Mouse (Mus musculus) myocyte (in vitro differentiated cells): ENCODE measurements around the gene Pdcd7. TPM values are rescaled to one million over a fixed set of nuclear protein-coding genes. Genes with fewer than 3 reads are reported as not detected.

ENCODE experiments used
- H3K27me3 ChIP-seq: one replicate; pipeline ENCODE4 v1.6.1; 2011; ENCODE audit not compliant: control insufficient read depth, insufficient read depth, insufficient read length
- H3K36me3 ChIP-seq: one replicate; pipeline ENCODE4 v1.6.1; 2011; ENCODE audit not compliant: control insufficient read depth, insufficient read depth
- H3K4me2 ChIP-seq: one replicate; pipeline ENCODE4 v1.6.1; 2011; ENCODE audit warnings: low read depth, control low read depth
- H3K4me3 ChIP-seq: one replicate; pipeline ENCODE4 v1.5.1; 2011; ENCODE audit warnings: mild to moderate bottlenecking, control low read depth, moderate library complexity
- H3K79me2 ChIP-seq: one replicate; pipeline ENCODE4 v1.6.1; 2011; ENCODE audit not compliant: control insufficient read depth, insufficient read depth
- H3ac ChIP-seq: one replicate; pipeline ENCODE4 v1.6.1; 2011; ENCODE audit not compliant: control insufficient read depth, insufficient read length
- CEBPB ChIP-seq: IDR thresholded peaks from 2 replicates; pipeline ENCODE4 v1.6.1; 2011; ENCODE audit warnings: mild to moderate bottlenecking, moderate library complexity; ENCODE audit not compliant: poor library complexity, insufficient read depth, severe bottlenecking
- E2F4 ChIP-seq: IDR thresholded peaks from one replicate; pipeline ENCODE4 v1.6.1; 2011; ENCODE audit warnings: mild to moderate bottlenecking, control low read depth, moderate library complexity; ENCODE audit not compliant: insufficient read depth
- MAX ChIP-seq: IDR thresholded peaks from one replicate; pipeline ENCODE4 v1.6.1; 2011; ENCODE audit warnings: low read depth, mild to moderate bottlenecking, control low read depth
- MYOD1 ChIP-seq, 3 experiments: IDR thresholded peaks; one replicate each; pipeline ENCODE4 v1.6.1; 2011; ENCODE audit warnings: control low read depth in 2 of 3, low read depth in 2 of 3, mild to moderate bottlenecking in 2 of 3, moderate library complexity in 1 of 3; ENCODE audit not compliant: insufficient read length in 2 of 3, control insufficient read depth in 1 of 3
- MYOG ChIP-seq, 3 experiments: IDR thresholded peaks; one replicate each; pipeline ENCODE4 v1.6.1; 2011; ENCODE audit warnings: control low read depth in 2 of 3, low read depth in 2 of 3, mild to moderate bottlenecking in 2 of 3; ENCODE audit not compliant: insufficient read length in 2 of 3, control insufficient read depth in 1 of 3, insufficient read depth in 1 of 3
- POLR2A ChIP-seq: IDR thresholded peaks from one replicate; pipeline ENCODE4 v1.6.1; 2011; ENCODE audit warnings: low read depth, mild to moderate bottlenecking, control low read depth, moderate library complexity; ENCODE audit not compliant: insufficient read length
- POLR2AphosphoS2 ChIP-seq: IDR thresholded peaks from one replicate; pipeline ENCODE4 v1.6.1; 2011; ENCODE audit warnings: low read depth, control low read depth; ENCODE audit not compliant: insufficient read length
- REST ChIP-seq: IDR thresholded peaks from one replicate; pipeline ENCODE4 v1.6.1; 2011; ENCODE audit warnings: mild to moderate bottlenecking, control low read depth, moderate library complexity; ENCODE audit not compliant: insufficient read depth, insufficient read length
- SRF ChIP-seq: IDR thresholded peaks from one replicate; pipeline ENCODE4 v1.6.1; 2011; ENCODE audit warnings: low read depth; ENCODE audit not compliant: control insufficient read depth, insufficient read length
- TCF12 ChIP-seq: IDR thresholded peaks from one replicate; pipeline ENCODE4 v1.6.1; 2011; ENCODE audit warnings: mild to moderate bottlenecking, control low read depth; ENCODE audit not compliant: poor library complexity, insufficient read depth, severe bottlenecking
- TCF3 ChIP-seq: IDR thresholded peaks from one replicate; pipeline ENCODE4 v1.6.1; 2011; ENCODE audit warnings: low read depth, control low read depth; ENCODE audit not compliant: insufficient read length
- USF1 ChIP-seq: IDR thresholded peaks from one replicate; pipeline ENCODE4 v1.6.1; 2011; ENCODE audit warnings: low read depth, mild to moderate bottlenecking, control low read depth, moderate library complexity
- polyA plus RNA-seq: library from polyadenylated mRNA; unstranded; fragments of >200 nt; fragmentation: generic; extraction: Trizol; gene quantifications from one replicate; pipeline ENCODE4 v1.2.1, GENCODE M21; 2012; ENCODE audit warnings: missing spikeins

Gene Pdcd7
- polyA plus RNA-seq, 1 experiment, result 8.2 TPM

DNA sequence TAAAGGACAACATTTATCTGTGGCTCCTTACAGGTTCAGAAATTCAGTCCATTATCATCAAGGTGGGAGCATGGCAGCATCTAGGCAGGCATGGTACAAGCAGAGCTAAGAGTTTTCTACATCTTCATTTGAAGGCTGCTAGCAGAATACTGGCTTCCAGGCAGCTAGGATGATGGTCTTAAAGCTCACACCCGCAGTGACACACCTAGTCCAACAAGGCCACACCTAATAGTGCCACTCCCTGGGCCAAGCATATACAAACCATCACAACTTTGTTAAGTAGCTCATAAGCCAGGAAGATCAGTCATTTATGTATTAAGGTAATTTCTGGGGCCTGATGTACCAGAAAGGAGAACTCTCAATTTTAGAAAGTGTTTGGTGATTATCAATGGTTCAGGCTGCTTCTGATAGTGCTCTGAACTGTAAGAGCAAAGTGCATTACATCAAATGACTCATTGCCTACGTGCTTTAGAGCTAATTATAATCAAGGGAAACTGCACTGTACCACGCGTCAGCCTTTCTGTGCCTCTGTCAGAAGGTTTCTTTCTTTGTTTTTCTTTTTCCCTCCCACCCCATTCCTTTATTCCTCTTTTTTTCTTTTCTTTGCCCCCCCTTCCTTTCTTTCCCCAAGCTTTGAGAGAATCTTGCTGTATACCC, 43.4 kb upstream of the Pdcd7 start:
- Histone ChIP-seq H3K79me2 (peaks cover 12% of the 10 kb centered on the region), H3K4me3 (no peak overlapping the region), H3ac (no peak overlapping the region), H3K27me3 (no peaks in the 10 kb centered on the region), H3K4me2 (no peak overlapping the region), H3K36me3 (peaks cover 46% of the 10 kb centered on the region)
- no peak for TF ChIP-seq MAX
- TF ChIP-seq MYOG (IDR thresholded peaks at IDR 0.05; ENCODE audit: control insufficient read depth in 1 of 3, insufficient read depth in 1 of 3, insufficient read length in 2 of 3, low read depth in 2 of 3), result no peak
- no peak for TF ChIP-seq E2F4
- TF ChIP-seq REST, result no peak
- no peak for TF ChIP-seq POLR2A
- no peak for TF ChIP-seq USF1
- TF ChIP-seq CEBPB, result no peak

DNA sequence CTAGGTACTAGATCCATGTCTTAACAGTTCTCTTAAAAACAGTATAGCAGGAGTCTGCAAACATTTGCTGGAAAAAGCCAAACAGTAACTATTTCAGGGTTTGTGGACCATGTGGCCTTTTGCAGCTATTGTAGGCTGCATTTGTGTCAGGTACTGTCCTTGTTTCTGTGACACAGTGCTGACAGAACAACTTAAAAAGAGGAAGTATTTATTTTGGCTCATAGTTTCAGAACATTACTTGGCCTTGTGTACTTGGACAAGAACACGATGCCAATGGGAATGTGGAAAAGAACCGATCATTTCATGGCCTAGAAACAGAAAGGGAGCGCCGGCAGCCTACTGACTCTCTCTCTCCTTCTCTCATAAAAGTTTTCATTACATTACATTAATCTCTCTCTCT, 42.3 kb upstream of the Pdcd7 start:
- peaks cover 5% of the 10 kb centered on the region for H3K79me2 ChIP-seq
- peaks cover 43% of the 10 kb centered on the region for H3K36me3 ChIP-seq
- H3K4me2 ChIP-seq, result no peak overlapping the region
- no peak overlapping the region for H3K4me3 ChIP-seq
- TF ChIP-seq MYOD1 (IDR thresholded peaks at IDR 0.05; ENCODE audit: control insufficient read depth in 1 of 3, insufficient read length in 2 of 3, low read depth in 2 of 3) (no peak), MYOG (IDR thresholded peaks at IDR 0.05; ENCODE audit: control insufficient read depth in 1 of 3, insufficient read depth in 1 of 3, insufficient read length in 2 of 3, low read depth in 2 of 3) (no peak), USF1 (no peak), E2F4 (no peak), SRF (no peak), TCF3 (no peak), POLR2AphosphoS2 (no peak), POLR2A (no peak), CEBPB (no peak), MAX (no peak), TCF12 (no peak)
- no peaks in the 10 kb centered on the region for H3K27me3 ChIP-seq
- no peak overlapping the region for H3ac ChIP-seq

DNA sequence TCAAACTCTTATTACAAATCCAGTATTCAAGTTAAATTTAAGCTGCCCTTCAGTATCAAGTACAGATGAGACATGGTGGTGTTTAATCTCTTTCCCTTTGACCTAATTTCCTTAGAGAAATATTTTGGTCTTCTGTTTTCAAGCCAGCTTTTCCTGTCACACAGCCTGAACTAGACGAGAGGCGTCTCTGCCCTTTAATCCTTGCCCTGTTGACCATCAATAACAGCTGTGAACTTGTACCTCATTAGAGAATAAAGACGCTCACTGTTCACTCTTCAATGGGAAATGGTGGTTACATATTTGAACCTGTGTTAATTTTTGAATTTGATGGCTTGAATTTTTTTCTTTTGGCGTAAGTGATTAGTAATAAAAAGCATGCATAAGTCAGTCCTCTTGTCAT, 41.6 kb upstream of the Pdcd7 start:
- no peak for TF ChIP-seq REST
- TF ChIP-seq USF1, result no peak
- no peak for TF ChIP-seq TCF12
- no peak for TF ChIP-seq TCF3
- TF ChIP-seq POLR2A, result no peak
- no peak for TF ChIP-seq E2F4
- TF ChIP-seq MAX, result no peak
- TF ChIP-seq MYOG (IDR thresholded peaks at IDR 0.05; ENCODE audit: control insufficient read depth in 1 of 3, insufficient read depth in 1 of 3, insufficient read length in 2 of 3, low read depth in 2 of 3), result no peak
- TF ChIP-seq POLR2AphosphoS2, result no peak
- Histone ChIP-seq H3K36me3 (peaks cover 48% of the 10 kb centered on the region), H3K4me2 (no peak overlapping the region), H3K4me3 (no peak overlapping the region), H3ac (no peak overlapping the region), H3K79me2 (no peaks in the 10 kb centered on the region), H3K27me3 (no peaks in the 10 kb centered on the region)

DNA sequence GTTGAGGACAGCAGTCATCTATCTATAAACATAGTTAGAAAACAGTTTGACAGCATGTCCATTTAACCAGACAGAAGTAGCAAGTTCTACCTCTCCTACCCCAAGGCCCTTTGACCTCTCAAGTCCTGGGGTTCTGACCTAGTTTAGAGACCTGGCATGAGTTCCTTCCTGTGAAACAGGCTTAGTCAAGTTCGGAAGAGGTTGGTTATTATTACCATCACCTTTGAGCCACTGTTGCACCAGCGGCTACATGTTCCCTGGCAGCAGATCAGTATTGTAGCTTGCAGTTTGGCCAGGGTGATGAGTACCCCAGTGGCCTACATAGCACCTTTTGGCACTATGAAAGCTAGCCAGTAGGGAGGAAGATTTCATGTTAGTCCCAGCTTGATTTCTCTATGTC, 39.2 kb upstream of the Pdcd7 start:
- H3ac ChIP-seq, result no peak overlapping the region
- peaks cover 42% of the 10 kb centered on the region for H3K36me3 ChIP-seq
- no peak overlapping the region for H3K4me3 ChIP-seq
- no peaks in the 10 kb centered on the region for H3K79me2 ChIP-seq
- H3K27me3 ChIP-seq, result no peaks in the 10 kb centered on the region
- no peak for TF ChIP-seq MAX
- no peak for TF ChIP-seq POLR2AphosphoS2
- TF ChIP-seq REST, result no peak
- no peak for TF ChIP-seq CEBPB
- TF ChIP-seq MYOD1 (IDR thresholded peaks at IDR 0.05; ENCODE audit: control insufficient read depth in 1 of 3, insufficient read length in 2 of 3, low read depth in 2 of 3), result no peak
- H3K4me2 ChIP-seq, result no peak overlapping the region

DNA sequence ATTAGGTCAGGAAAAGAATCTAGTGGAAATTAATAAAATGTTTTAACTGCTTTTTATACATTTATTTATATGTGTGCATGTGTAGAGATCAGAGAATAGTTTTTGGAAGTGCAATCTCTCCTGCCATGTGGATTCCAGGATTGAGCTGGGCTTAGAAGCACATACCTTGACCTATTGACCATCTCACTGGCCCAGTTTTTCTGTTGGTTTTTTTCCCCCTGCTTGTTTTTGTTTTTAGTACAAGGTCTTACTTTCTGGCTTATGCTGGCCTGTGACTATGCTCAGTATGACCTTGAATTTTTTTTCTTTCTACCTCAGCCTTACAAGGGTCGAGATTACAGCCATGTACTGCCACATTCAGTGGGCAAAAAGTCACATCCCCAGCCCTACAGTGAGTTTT, 37.9 kb upstream of the Pdcd7 start:
- Histone ChIP-seq H3K4me3 (no peak overlapping the region), H3K36me3 (peaks cover 28% of the 10 kb centered on the region), H3K27me3 (no peaks in the 10 kb centered on the region), H3ac (no peak overlapping the region), H3K4me2 (no peak overlapping the region), H3K79me2 (no peaks in the 10 kb centered on the region)
- TF ChIP-seq POLR2AphosphoS2 (no peak), TCF3 (no peak), MYOD1 (IDR thresholded peaks at IDR 0.05; ENCODE audit: control insufficient read depth in 1 of 3, insufficient read length in 2 of 3, low read depth in 2 of 3) (no peak), CEBPB (no peak), POLR2A (no peak), USF1 (no peak), TCF12 (no peak)
